Mouse (Mus musculus) small intestine, adult 2 months (tissue): ENCODE measurements around the gene Flvcr1. TPM values are rescaled to one million over a fixed set of nuclear protein-coding genes. Genes with fewer than 3 reads are reported as not detected.

ENCODE experiments used
- H3K27ac ChIP-seq: fragments of 200-500 bp; 2 replicates; pipeline ENCODE4 v1.5.1; 2012; ENCODE audit warnings: low read depth, low read length, control low read depth, inconsistent platforms; ENCODE audit not compliant: insufficient read depth
- H3K27me3 ChIP-seq: fragments of 200-500 bp; 2 replicates; pipeline ENCODE4 v1.6.1; 2012; ENCODE audit warnings: mild to moderate bottlenecking, moderate library complexity, low read length, inconsistent platforms; ENCODE audit not compliant: control insufficient read depth, insufficient read depth
- H3K36me3 ChIP-seq: fragments of 200-500 bp; 2 replicates; pipeline ENCODE4 v1.6.1; 2012; ENCODE audit warnings: mild to moderate bottlenecking, low read length, control low read depth, inconsistent platforms; ENCODE audit not compliant: control insufficient read depth, insufficient read depth
- H3K4me1 ChIP-seq: fragments of 200-500 bp; 2 replicates; pipeline ENCODE4 v1.6.1; 2012; ENCODE audit warnings: low read length, inconsistent platforms, mixed read lengths; ENCODE audit not compliant: control insufficient read depth, insufficient read depth, insufficient read length
- H3K4me3 ChIP-seq: fragments of 200-500 bp; 2 replicates; pipeline ENCODE4 v1.5.1; 2012; ENCODE audit warnings: low read depth, mild to moderate bottlenecking, control low read depth, inconsistent platforms, low read length, moderate library complexity
- CTCF ChIP-seq: fragments of 200-500 bp; IDR thresholded peaks from 2 replicates; pipeline ENCODE4 v1.5.1; 2012; ENCODE audit warnings: low read depth, mild to moderate bottlenecking, control low read depth, inconsistent platforms, low read length, moderate library complexity, mixed read lengths; ENCODE audit not compliant: insufficient replicate concordance, insufficient read length; ENCODE audit errors: extremely low read depth
- POLR2A ChIP-seq: fragments of 200-500 bp; IDR thresholded peaks from 2 replicates; pipeline ENCODE4 v1.6.1; 2012; ENCODE audit warnings: low read depth, mild to moderate bottlenecking, control low read depth, inconsistent platforms, low read length, moderate library complexity
- WGBS: fragments of 180-500 bp; shearing (Covaris S2); methylation state at CpG from one replicate; pipeline ENCODE4 v1.1.7; 2018; 5-methylcytosine and 5-hydroxymethylcytosine counted together
- polyA plus RNA-seq: library from polyadenylated mRNA; depleted of rRNA; stranded (reverse); fragments of >200 nt; gene quantifications from 2 replicates; pipeline ENCODE4 v1.2.3, GENCODE M21; 2012; rRNA removed

Flvcr1 gene
- polyA plus RNA-seq = 37.3 and 86.3 TPM in 2 replicates

- H3K36me3 ChIP-seq = peaks cover 5% of the 10 kb centered on the region
- H3K27me3 ChIP-seq = no peaks in the 10 kb centered on the region
- H3K27ac ChIP-seq = peak within 1 kb of the TSS; percentile 64
- peak within 1 kb of the TSS; percentile 94 for H3K4me3 ChIP-seq
- no peak; the same call in 1 of the 2 replicates for TF ChIP-seq CTCF
- peak; percentile 95 for TF ChIP-seq POLR2A
- peaks cover 15% of the 10 kb centered on the region; the same call in 1 of the 2 replicates for H3K4me1 ChIP-seq
- under 1% methylated on average over 50 of the region's 50 CpGs for WGBS
Measured at GRCm38 (mm10) chr1:191026021-191026713, at the start of gene Flvcr1. Flvcr1 (minus strand) TSS chr1:191026158.

- WGBS = 37% methylated on average over 10 of the region's 10 CpGs
- no peak overlapping the region for H3K4me3 ChIP-seq
Measured at GRCm38 (mm10) chr1:191075199-191075883, 49.4 kb upstream of the Flvcr1 start.

GRCm38 (mm10) chr1:191073486-191073885, 47.5 kb upstream of the Flvcr1 start:
- Histone ChIP-seq H3K4me3 (no peak overlapping the region), H3K4me1 (peaks cover 17% of the 10 kb centered on the region), H3K27me3 (no peaks in the 10 kb centered on the region), H3K36me3 (peaks cover 3% of the 10 kb centered on the region; the same call in 1 of the 2 replicates), H3K27ac (peak overlapping the region; percentile 83)
- 75% methylated on average over 4 of the region's 4 CpGs for WGBS
- no peak for TF ChIP-seq POLR2A
- TF ChIP-seq CTCF = no peak

More at GRCm38 (mm10) chr1:191075199-191075883, 49.4 kb upstream of the Flvcr1 start:
- Histone ChIP-seq H3K27ac (peak overlapping the region; percentile 38), H3K36me3 (0 out of 2 replicates have a peak, but pooled peaks cover 1% of the 10 kb centered on the region), H3K27me3 (no peaks in the 10 kb centered on the region), H3K4me1 (peaks cover 17% of the 10 kb centered on the region)
- no peak for TF ChIP-seq POLR2A
- peak; percentile 76; the same call in 1 of the 2 replicates for TF ChIP-seq CTCF

- H3K4me1 ChIP-seq = peaks cover 17% of the 10 kb centered on the region
- peak overlapping the region; percentile 83 for H3K27ac ChIP-seq
- WGBS = 47% methylated on average over 6 of the region's 6 CpGs
- H3K27me3 ChIP-seq = no peaks in the 10 kb centered on the region
- TF ChIP-seq POLR2A (no peak), CTCF (no peak)
- H3K4me3 ChIP-seq = no peak overlapping the region
- peaks cover 3% of the 10 kb centered on the region; the same call in 1 of the 2 replicates for H3K36me3 ChIP-seq
Measured at GRCm38 (mm10) chr1:191073001-191073400, 47.0 kb upstream of the Flvcr1 start.

GRCm38 (mm10) chr1:191072329-191072913, 46.5 kb upstream of the Flvcr1 start:
- Histone ChIP-seq H3K4me1 (peaks cover 17% of the 10 kb centered on the region), H3K4me3 (no peak overlapping the region), H3K27me3 (no peaks in the 10 kb centered on the region), H3K36me3 (peaks cover 3% of the 10 kb centered on the region; the same call in 1 of the 2 replicates), H3K27ac (peak overlapping the region; percentile 83)
- WGBS = 61% methylated on average over 16 of the region's 16 CpGs
- TF ChIP-seq CTCF (no peak), POLR2A (no peak)

- TF ChIP-seq POLR2A (no peak), CTCF (no peak)
- H3K36me3 ChIP-seq = peaks cover 2% of the 10 kb centered on the region; the same call in 1 of the 2 replicates
- H3K27me3 ChIP-seq = no peaks in the 10 kb centered on the region
- H3K27ac ChIP-seq = peak overlapping the region; percentile 83
- peaks cover 17% of the 10 kb centered on the region for H3K4me1 ChIP-seq
- WGBS = 41% methylated on average over 6 of the region's 6 CpGs
- H3K4me3 ChIP-seq = no peak overlapping the region
Measured at GRCm38 (mm10) chr1:191071613-191072012, 45.7 kb upstream of the Flvcr1 start.
